Mouse (Mus musculus): Measurements from ENCODE around the gene Ky. TPM values are rescaled to one million over a fixed set of nuclear protein-coding genes. Genes with fewer than 3 reads are reported as not detected.

The Ky gene
- polyA plus RNA-seq, 1 experiment from 2014 or later: 0.33 TPM

GRCm38 (mm10) chr9:102521396-102521795 is 15.8 kb downstream of the Ky start:
- H3K36me3 ChIP-seq (ENCODE audit: control insufficient read depth, insufficient read depth): no peaks in the 10 kb centered on the region
- WGBS: 86% methylated on average over 4 of the region's 4 CpGs
- no peak overlapping the region for H3K4me3 ChIP-seq (replicated peaks; ENCODE audit: low read length)
- H3K27me3 ChIP-seq (replicated peaks; ENCODE audit: control insufficient read depth, insufficient read depth, low read length): no peaks in the 10 kb centered on the region
- H3K27ac ChIP-seq (ENCODE audit: low read length): no peak overlapping the region
- H3K4me1 ChIP-seq (replicated peaks; ENCODE audit: control insufficient read depth, insufficient read depth, low read length): no peaks in the 10 kb centered on the region
- ATAC-seq: no peak
- H3K9ac ChIP-seq (replicated peaks; ENCODE audit: low read depth, low read length): no peak overlapping the region
- H3K9me3 ChIP-seq (ENCODE audit: control insufficient read depth, low read length): peaks cover 3% of the 10 kb centered on the region; the same call in 1 of the 2 replicates
- no peak overlapping the region for H3K4me2 ChIP-seq (ENCODE audit: low read length)

- no peak overlapping the region for H3K9ac ChIP-seq (replicated peaks; ENCODE audit: low read depth, low read length)
- WGBS: 28% methylated on average over 7 of the region's 7 CpGs
- no peak overlapping the region for H3K4me2 ChIP-seq (ENCODE audit: low read length)
- H3K9me3 ChIP-seq (ENCODE audit: control insufficient read depth, low read length): no peaks in the 10 kb centered on the region
- no peaks in the 10 kb centered on the region for H3K36me3 ChIP-seq (ENCODE audit: control insufficient read depth, insufficient read depth)
- no peak overlapping the region for H3K27ac ChIP-seq (ENCODE audit: low read length)
- H3K4me3 ChIP-seq (replicated peaks; ENCODE audit: low read length): no peak overlapping the region
- no peak; the same call in 1 of the 2 replicates for ATAC-seq
- no peaks in the 10 kb centered on the region for H3K27me3 ChIP-seq (replicated peaks; ENCODE audit: control insufficient read depth, insufficient read depth, low read length)
- H3K4me1 ChIP-seq (replicated peaks; ENCODE audit: control insufficient read depth, insufficient read depth, low read length): peaks cover 6% of the 10 kb centered on the region
Observed at GRCm38 (mm10) chr9:102528106-102528505, 22.6 kb downstream of the Ky start.

DNA sequence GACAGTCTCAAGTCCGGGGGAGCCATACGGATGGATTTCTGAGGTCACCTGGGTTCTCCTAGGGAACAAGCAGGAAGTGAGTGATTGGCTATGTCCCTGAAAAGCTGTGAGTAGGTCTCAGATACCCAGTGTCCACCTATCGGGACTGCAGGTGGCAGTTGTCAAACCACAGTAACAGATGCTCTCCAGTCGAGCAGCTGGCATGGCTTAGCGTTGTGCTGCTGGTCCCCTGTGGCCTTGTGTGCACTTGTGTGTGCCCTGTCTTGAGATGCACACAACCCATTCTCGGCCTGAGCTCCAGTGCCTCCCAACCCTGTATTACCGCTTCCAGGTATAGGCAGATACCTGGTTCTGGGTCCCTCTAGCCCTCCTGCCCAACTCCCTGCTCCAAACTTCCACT is 23.0 kb downstream of the Ky start:
- peaks cover 6% of the 10 kb centered on the region for H3K4me1 ChIP-seq (replicated peaks; ENCODE audit: control insufficient read depth, insufficient read depth, low read length)
- no peaks in the 10 kb centered on the region for H3K36me3 ChIP-seq (ENCODE audit: control insufficient read depth, insufficient read depth)
- WGBS: 87% methylated on average over 7 of the region's 7 CpGs
- ATAC-seq: no peak
- no peak overlapping the region for H3K27ac ChIP-seq (ENCODE audit: low read length)
- no peaks in the 10 kb centered on the region for H3K27me3 ChIP-seq (replicated peaks; ENCODE audit: control insufficient read depth, insufficient read depth, low read length)
- no peak overlapping the region for H3K4me3 ChIP-seq (replicated peaks; ENCODE audit: low read length)
- H3K9me3 ChIP-seq (ENCODE audit: control insufficient read depth, low read length): no peaks in the 10 kb centered on the region
- H3K4me2 ChIP-seq (ENCODE audit: low read length): no peak overlapping the region
- no peak overlapping the region for H3K9ac ChIP-seq (replicated peaks; ENCODE audit: low read depth, low read length)

- Histone ChIP-seq H3K4me3 (replicated peaks; ENCODE audit: low read length) (no peak overlapping the region), H3K9me3 (ENCODE audit: control insufficient read depth, low read length) (no peaks in the 10 kb centered on the region), H3K4me2 (ENCODE audit: low read length) (no peak overlapping the region), H3K27ac (ENCODE audit: low read length) (no peak overlapping the region), H3K9ac (replicated peaks; ENCODE audit: low read depth, low read length) (no peak overlapping the region), H3K36me3 (ENCODE audit: control insufficient read depth, insufficient read depth) (no peaks in the 10 kb centered on the region), H3K27me3 (replicated peaks; ENCODE audit: control insufficient read depth, insufficient read depth, low read length) (no peaks in the 10 kb centered on the region), H3K4me1 (replicated peaks; ENCODE audit: control insufficient read depth, insufficient read depth, low read length) (peaks cover 6% of the 10 kb centered on the region)
- no peak for ATAC-seq
- WGBS: 89% methylated on average over 3 of the region's 3 CpGs
Observed at GRCm38 (mm10) chr9:102529008-102529407, 23.5 kb downstream of the Ky start.

- WGBS: 38% methylated on average over 21 of the region's 21 CpGs
Observed at GRCm38 (mm10) chr9:102531051-102531892, 25.7 kb downstream of the Ky start.

GRCm38 (mm10) chr9:102536968-102537367 is 31.4 kb downstream of the Ky start:
- Histone ChIP-seq H3K4me3 (replicated peaks; ENCODE audit: low read length) (no peak overlapping the region), H3K9me3 (ENCODE audit: control insufficient read depth, low read length) (no peaks in the 10 kb centered on the region), H3K27ac (ENCODE audit: low read length) (no peak overlapping the region), H3K4me1 (replicated peaks; ENCODE audit: control insufficient read depth, insufficient read depth, low read length) (no peaks in the 10 kb centered on the region), H3K4me2 (ENCODE audit: low read length) (no peak overlapping the region), H3K9ac (replicated peaks; ENCODE audit: low read depth, low read length) (no peak overlapping the region), H3K36me3 (ENCODE audit: control insufficient read depth, insufficient read depth) (no peaks in the 10 kb centered on the region), H3K27me3 (replicated peaks; ENCODE audit: control insufficient read depth, insufficient read depth, low read length) (no peaks in the 10 kb centered on the region)
- no peak for ATAC-seq
- 91% methylated on average over 4 of the region's 4 CpGs for WGBS

More at GRCm38 (mm10) chr9:102531051-102531892, 25.7 kb downstream of the Ky start:
- no peak overlapping the region for H3K4me3 ChIP-seq (replicated peaks; ENCODE audit: low read length)
- H3K27me3 ChIP-seq (replicated peaks; ENCODE audit: control insufficient read depth, insufficient read depth, low read length): no peaks in the 10 kb centered on the region
- H3K9me3 ChIP-seq (ENCODE audit: control insufficient read depth, low read length): no peaks in the 10 kb centered on the region
- no peak overlapping the region for H3K4me2 ChIP-seq (ENCODE audit: low read length)
- H3K4me1 ChIP-seq (replicated peaks; ENCODE audit: control insufficient read depth, insufficient read depth, low read length): peaks cover 6% of the 10 kb centered on the region
- H3K27ac ChIP-seq (ENCODE audit: low read length): no peak overlapping the region
- H3K9ac ChIP-seq (replicated peaks; ENCODE audit: low read depth, low read length): no peak overlapping the region
- H3K36me3 ChIP-seq (ENCODE audit: control insufficient read depth, insufficient read depth): no peaks in the 10 kb centered on the region
- ATAC-seq: no peak

GRCm38 (mm10) chr9:102539699-102540098 is 34.1 kb downstream of the Ky start:
- Histone ChIP-seq H3K27me3 (replicated peaks; ENCODE audit: control insufficient read depth, insufficient read depth, low read length) (no peaks in the 10 kb centered on the region), H3K9ac (replicated peaks; ENCODE audit: low read depth, low read length) (no peak overlapping the region), H3K4me2 (ENCODE audit: low read length) (no peak overlapping the region), H3K27ac (ENCODE audit: low read length) (no peak overlapping the region), H3K36me3 (ENCODE audit: control insufficient read depth, insufficient read depth) (no peaks in the 10 kb centered on the region), H3K9me3 (ENCODE audit: control insufficient read depth, low read length) (no peaks in the 10 kb centered on the region), H3K4me1 (replicated peaks; ENCODE audit: control insufficient read depth, insufficient read depth, low read length) (peaks cover 16% of the 10 kb centered on the region), H3K4me3 (replicated peaks; ENCODE audit: low read length) (no peak overlapping the region)
- WGBS: 81% methylated on average over 7 of the region's 7 CpGs
- no peak for ATAC-seq

DNA sequence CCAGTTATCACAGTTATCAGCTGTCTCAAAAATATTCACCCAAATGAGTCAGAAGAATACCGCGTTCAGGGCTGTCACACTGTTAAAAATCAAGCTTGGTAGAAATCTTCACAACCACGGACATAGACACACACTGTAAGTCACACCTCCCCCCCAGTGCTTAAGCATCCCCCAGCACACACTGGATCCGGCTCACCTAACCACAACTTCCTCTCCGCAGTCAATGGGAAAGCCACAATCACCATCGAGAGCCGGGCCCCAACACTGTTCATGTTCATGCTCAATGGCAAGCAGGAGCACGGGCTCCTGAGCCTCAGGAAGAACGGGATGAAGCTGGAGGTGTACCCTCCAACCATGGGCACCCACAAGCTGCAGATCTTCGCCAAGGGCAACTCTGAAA is 36.1 kb downstream of the Ky start:
- Histone ChIP-seq H3K4me1 (replicated peaks; ENCODE audit: control insufficient read depth, insufficient read depth, low read length) (peaks cover 34% of the 10 kb centered on the region), H3K4me3 (replicated peaks; ENCODE audit: low read length) (no peak overlapping the region), H3K27me3 (replicated peaks; ENCODE audit: control insufficient read depth, insufficient read depth, low read length) (no peaks in the 10 kb centered on the region), H3K9me3 (ENCODE audit: control insufficient read depth, low read length) (no peaks in the 10 kb centered on the region), H3K36me3 (ENCODE audit: control insufficient read depth, insufficient read depth) (no peaks in the 10 kb centered on the region), H3K9ac (replicated peaks; ENCODE audit: low read depth, low read length) (no peak overlapping the region), H3K27ac (ENCODE audit: low read length) (no peak overlapping the region), H3K4me2 (ENCODE audit: low read length) (no peak overlapping the region)
- WGBS: 85% methylated on average over 10 of the region's 10 CpGs
- ATAC-seq: no peak

DNA sequence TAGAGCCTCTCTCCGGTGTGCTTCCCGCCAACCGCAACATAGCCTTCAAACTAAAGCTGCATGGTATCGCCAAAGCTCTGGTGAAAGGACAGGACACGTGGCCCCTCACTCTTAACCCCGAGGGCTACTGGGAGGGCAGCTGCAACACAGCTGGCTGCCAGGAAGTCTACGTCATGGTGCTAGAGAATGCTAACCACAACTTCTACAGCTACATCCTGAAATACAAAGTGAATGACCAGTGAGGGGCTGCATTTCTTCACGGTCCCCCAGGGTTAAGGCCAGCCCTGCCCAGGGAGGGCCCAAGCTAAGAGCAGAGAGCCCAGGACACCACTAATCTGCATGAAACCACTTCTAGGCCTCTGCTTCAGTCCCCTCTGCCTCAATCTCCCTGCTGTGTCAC is 37.0 kb downstream of the Ky start:
- H3K9me3 ChIP-seq (ENCODE audit: control insufficient read depth, low read length): no peaks in the 10 kb centered on the region
- H3K27me3 ChIP-seq (replicated peaks; ENCODE audit: control insufficient read depth, insufficient read depth, low read length): no peaks in the 10 kb centered on the region; the same call in 1 of the 2 replicates
- no peak overlapping the region for H3K4me2 ChIP-seq (ENCODE audit: low read length)
- H3K36me3 ChIP-seq (ENCODE audit: control insufficient read depth, insufficient read depth): no peaks in the 10 kb centered on the region
- H3K9ac ChIP-seq (replicated peaks; ENCODE audit: low read depth, low read length): no peak overlapping the region
- no peak for ATAC-seq
- no peak overlapping the region for H3K27ac ChIP-seq (ENCODE audit: low read length)
- no peak overlapping the region for H3K4me3 ChIP-seq (replicated peaks; ENCODE audit: low read length)
- 83% methylated on average over 8 of the region's 8 CpGs for WGBS
- H3K4me1 ChIP-seq (replicated peaks; ENCODE audit: control insufficient read depth, insufficient read depth, low read length): peaks cover 42% of the 10 kb centered on the region

All from forebrain, embryonic 16.5 days (tissue).